Mouse (Mus musculus) cerebellum, adult 2 months (tissue): Measurements from ENCODE around the gene Rps8. TPM values are rescaled to one million over a fixed set of nuclear protein-coding genes. Genes with fewer than 3 reads are reported as not detected.

Experiments
- DNase-seq, 2 experiments: peaks; one replicate each; pipeline ENCODE4 v3.0.0; 2021
- H3K27ac ChIP-seq: fragments of 200-500 bp; 2 replicates; pipeline ENCODE4 v1.5.1; 2012; ENCODE audit warnings: low read length, control low read depth, inconsistent platforms; ENCODE audit not compliant: insufficient read depth
- H3K27me3 ChIP-seq: fragments of 200-500 bp; 2 replicates; pipeline ENCODE4 v1.6.1; 2012; ENCODE audit warnings: inconsistent platforms, mild to moderate bottlenecking, low read length, moderate library complexity; ENCODE audit not compliant: control insufficient read depth, insufficient read depth
- H3K4me1 ChIP-seq: fragments of 200-500 bp; 2 replicates; pipeline ENCODE4 v1.6.1; 2011; ENCODE audit warnings: low read length; ENCODE audit not compliant: control insufficient read depth, insufficient read depth
- H3K4me3 ChIP-seq: fragments of 200-500 bp; replicated peaks from 2 replicates; pipeline ENCODE3; 2011; ENCODE audit warnings: mild to moderate bottlenecking, low read depth, low read length, control low read depth; ENCODE audit not compliant: insufficient read depth
- CTCF ChIP-seq: fragments of 200-500 bp; IDR thresholded peaks from 2 replicates; pipeline ENCODE4 v1.5.1; 2011; ENCODE audit warnings: low read depth, mild to moderate bottlenecking, control low read depth, low read length, moderate library complexity, borderline replicate concordance; ENCODE audit not compliant: insufficient read depth
- POLR2A ChIP-seq: fragments of 200-500 bp; IDR thresholded peaks from 2 replicates; pipeline ENCODE4 v1.6.1; 2011; ENCODE audit warnings: low read length, control low read depth, borderline replicate concordance; ENCODE audit not compliant: insufficient read depth
- WGBS: fragments of 180-500 bp; shearing (Covaris S2); methylation state at CpG from one replicate; pipeline ENCODE4 v1.1.7; 2018; 5-methylcytosine and 5-hydroxymethylcytosine counted together
- polyA plus RNA-seq: library from polyadenylated mRNA; depleted of rRNA; stranded (reverse); fragments of >200 nt; gene quantifications from 2 replicates; pipeline ENCODE4 v1.2.3, GENCODE M21; 2012

Rps8 gene
- polyA plus RNA-seq, 1 experiment = 507 TPM

DNA sequence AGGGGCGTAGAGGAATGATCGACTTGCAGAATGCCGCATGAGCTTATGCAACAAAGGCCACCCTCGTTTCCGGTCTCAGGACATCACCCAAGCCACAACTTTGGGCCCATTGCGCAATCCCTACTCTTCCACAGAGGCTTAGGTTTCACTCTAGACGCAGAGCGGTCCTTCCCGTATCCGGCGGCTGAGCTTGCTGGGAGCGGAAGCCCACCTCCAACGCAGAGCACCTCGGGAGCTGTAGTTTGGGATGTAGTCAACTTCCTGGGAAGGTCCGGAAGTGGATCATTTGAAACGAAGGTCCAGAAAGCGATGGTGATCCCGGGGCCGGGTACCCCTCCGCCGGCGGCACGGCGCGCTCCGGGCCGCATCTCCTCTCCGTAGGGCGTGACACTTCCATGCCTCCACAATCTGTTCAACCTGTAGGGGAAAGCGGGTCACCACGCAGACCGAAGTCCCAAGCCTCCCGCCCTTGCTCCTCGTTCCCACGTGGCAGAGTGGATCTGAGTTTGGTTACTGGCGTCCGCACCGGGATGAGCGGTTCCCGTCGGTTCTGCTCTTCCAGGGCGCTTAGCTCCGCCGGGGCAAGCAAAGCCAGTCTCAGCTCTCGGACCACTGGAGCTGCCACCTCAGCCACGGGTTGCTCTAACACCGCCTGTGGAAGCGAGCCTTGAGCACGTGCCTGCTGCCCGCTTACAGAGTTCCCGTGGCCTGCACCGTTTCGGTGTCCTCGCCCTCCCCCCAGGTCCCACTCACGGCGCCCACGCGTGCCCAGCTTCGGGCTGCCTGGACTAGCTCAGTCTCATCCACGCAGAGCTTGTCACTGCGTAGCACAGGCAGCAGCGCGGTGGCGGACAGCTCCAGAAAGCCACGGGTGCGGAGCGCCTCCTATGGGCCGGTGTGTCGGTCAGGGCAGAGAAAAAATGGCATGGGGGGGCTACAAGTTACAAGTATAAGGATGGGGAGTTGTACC lies 35.3 kb downstream of the Rps8 start:
- Histone ChIP-seq H3K27me3 (no peaks in the 10 kb centered on the region), H3K4me1 (peaks cover 4% of the 10 kb centered on the region), H3K27ac (peak overlapping the region; percentile 73), H3K4me3 (peak overlapping the region; percentile 74)
- DNase-seq = peak; percentile 92 to 95
- TF ChIP-seq POLR2A = peak; percentile 96
- peak; percentile 67; the same call in 1 of the 2 replicates for TF ChIP-seq CTCF
- WGBS = under 1% methylated on average over 69 of the region's 69 CpGs

DNA sequence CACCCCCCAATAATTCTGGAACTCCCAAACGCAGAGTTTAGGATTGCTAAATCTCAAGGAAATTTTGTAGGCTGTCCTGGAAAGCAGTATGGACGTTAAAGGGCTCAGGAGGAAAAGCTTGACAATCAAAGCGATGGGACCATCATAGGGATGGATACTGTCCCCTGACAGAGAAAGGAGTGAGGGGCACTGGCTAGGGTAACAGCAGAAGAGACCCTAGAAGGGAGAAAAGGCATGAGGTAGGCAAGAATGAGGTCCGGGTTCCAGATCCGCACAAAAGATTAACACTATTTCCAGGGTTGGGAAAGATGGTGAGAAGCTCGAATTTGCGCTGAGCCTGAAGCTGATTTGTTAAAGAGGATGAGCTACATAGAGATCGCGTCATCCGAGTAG lies 36.0 kb downstream of the Rps8 start:
- DNase-seq = no peak
- Histone ChIP-seq H3K4me1 (no peaks in the 10 kb centered on the region; the same call in 1 of the 2 replicates), H3K4me3 (peak overlapping the region; percentile 74), H3K27ac (peak overlapping the region; percentile 73), H3K27me3 (no peaks in the 10 kb centered on the region)
- WGBS = 5% methylated on average over 10 of the region's 10 CpGs
- TF ChIP-seq POLR2A (no peak), CTCF (no peak)

DNA sequence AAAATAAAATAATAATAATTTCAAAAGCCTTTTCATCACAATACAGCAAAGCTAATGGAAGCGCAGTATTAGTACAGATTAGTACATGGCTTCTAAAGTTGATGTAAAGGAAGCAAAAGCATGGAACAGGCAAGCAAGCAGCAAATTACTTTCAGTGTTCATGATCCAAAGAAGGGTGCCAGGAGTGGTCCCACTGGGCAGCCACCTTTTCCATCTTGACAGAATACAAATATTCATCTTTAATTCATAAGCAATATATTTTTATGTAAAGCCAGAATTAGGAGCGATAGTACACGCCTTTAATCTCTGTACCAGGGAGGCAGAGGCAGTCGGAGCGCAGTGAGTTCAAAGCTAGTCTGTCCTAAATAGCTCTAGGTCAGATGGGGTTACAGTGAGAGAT lies 36.4 kb downstream of the Rps8 start:
- no peak for DNase-seq
- Histone ChIP-seq H3K27ac (peak overlapping the region; percentile 73), H3K4me1 (no peaks in the 10 kb centered on the region; the same call in 1 of the 2 replicates), H3K4me3 (peak overlapping the region; percentile 74), H3K27me3 (no peaks in the 10 kb centered on the region)
- 72% methylated on average over 5 of the region's 5 CpGs for WGBS
- no peak for TF ChIP-seq CTCF

DNA sequence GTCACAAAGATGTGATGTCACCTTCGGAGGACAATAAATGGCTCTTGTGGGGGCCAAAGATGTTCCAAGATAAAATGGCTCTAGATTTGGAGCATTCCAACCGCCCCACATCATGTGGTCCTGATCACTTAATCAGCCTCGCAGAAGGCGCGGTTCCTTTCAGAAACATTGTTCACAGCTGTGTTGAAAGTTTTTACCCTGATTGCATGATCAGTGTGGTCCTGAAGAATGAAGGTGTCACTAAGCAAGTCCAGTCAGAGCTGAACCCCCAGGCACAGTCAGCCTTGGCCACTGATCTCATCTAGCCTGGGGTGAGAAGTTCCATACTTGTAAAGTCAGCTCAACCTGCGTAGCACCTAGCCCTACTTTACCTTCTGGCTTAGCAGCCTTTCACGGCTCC lies 38.1 kb downstream of the Rps8 start:
- H3K4me1 ChIP-seq = no peaks in the 10 kb centered on the region; the same call in 1 of the 2 replicates
- no peaks in the 10 kb centered on the region for H3K27me3 ChIP-seq
- no peak for DNase-seq
- WGBS = 92% methylated on average over 7 of the region's 7 CpGs
- no peak overlapping the region for H3K27ac ChIP-seq
- TF ChIP-seq CTCF = no peak
- no peak for TF ChIP-seq POLR2A
- no peak overlapping the region for H3K4me3 ChIP-seq

DNA sequence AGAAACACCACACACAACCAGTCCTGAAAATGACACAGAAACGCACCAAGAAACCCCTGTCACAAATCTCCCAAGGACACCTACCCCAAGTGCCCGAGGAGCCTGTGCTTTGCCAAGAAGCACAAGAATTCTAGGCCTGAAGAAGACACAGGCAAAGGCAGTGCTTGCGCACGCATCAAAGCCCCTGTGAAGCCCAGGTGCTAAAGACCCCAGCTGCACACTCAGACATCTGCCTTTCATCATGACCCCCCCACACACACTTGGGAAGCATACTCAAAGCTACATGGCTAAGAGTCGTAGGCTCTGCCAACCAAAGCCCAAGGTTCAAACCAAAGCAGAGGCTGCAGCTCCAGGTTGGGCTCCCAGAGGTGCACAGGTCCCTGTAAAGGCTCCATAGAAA lies 40.5 kb downstream of the Rps8 start:
- no peaks in the 10 kb centered on the region for H3K27me3 ChIP-seq
- TF ChIP-seq CTCF (no peak), POLR2A (no peak)
- H3K4me1 ChIP-seq = no peaks in the 10 kb centered on the region; the same call in 1 of the 2 replicates
- H3K27ac ChIP-seq = no peak overlapping the region
- H3K4me3 ChIP-seq = no peak overlapping the region
- no peak for DNase-seq
- 69% methylated on average over 5 of the region's 5 CpGs for WGBS

DNA sequence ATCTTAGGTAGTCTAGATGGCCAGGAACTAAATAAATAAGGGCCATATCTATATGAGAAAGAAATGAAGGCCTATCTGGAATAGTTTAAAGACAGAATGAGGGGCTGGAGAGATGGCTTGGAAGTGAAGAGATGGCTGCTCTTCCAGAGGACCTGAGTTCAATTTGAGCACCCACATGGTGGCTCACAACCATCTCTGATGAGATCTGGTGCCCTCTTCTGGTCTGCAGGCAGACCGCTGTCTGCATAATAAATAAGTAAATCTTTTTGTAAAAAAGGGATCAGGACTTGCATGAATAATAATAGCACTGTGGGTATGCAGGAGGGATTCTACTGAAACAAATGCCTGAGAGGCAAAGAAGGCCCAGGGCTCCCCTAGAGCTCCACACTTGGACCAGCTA lies 42.8 kb downstream of the Rps8 start:
- TF ChIP-seq POLR2A (no peak), CTCF (no peak)
- WGBS = 89% methylated on average over 1 of the region's 1 CpGs
- DNase-seq = no peak
- H3K27me3 ChIP-seq = no peaks in the 10 kb centered on the region
- H3K27ac ChIP-seq = no peak overlapping the region
- no peaks in the 10 kb centered on the region for H3K4me1 ChIP-seq
- no peak overlapping the region for H3K4me3 ChIP-seq

DNA sequence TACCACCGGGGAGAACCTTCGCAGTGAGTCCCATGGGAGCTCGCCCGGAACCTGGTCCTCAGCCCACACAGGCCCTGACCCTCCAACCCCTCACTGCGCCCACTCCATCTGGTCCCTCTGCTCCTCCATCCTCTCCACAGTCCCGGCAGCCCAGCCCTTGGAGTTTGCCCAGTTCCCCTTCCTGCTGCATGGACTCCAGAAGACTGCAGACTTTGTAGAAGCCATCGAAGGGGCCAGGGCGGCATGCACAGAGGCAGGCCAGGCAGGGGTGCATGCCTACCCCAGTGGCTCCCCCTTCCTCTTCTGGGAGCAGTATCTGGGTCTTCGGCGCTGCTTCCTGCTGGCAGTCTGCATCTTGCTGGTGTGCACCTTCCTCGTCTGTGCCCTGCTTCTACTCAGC lies 45.1 kb downstream of the Rps8 start:
- Histone ChIP-seq H3K4me3 (no peak overlapping the region), H3K4me1 (no peaks in the 10 kb centered on the region), H3K27ac (no peak overlapping the region), H3K27me3 (no peaks in the 10 kb centered on the region)
- DNase-seq = no peak
- TF ChIP-seq CTCF = no peak
- no peak for TF ChIP-seq POLR2A
- 78% methylated on average over 11 of the region's 11 CpGs for WGBS

DNA sequence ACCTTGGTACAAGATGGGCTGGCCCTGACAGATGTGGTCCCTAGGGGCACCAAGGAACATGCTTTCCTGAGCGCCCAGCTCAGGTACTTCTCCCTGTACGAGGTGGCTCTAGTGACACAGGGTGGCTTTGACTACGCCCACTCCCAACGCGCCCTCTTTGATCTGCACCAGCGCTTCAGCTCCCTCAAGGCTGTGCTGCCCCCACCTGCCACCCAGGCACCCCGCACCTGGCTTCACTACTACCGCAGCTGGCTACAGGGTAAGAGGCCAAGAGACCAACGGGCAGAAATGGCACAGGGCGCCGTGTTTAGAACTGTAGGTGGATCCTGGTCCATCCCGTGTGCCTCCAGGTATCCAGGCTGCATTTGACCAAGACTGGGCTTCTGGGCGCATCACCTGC lies 45.8 kb downstream of the Rps8 start:
- 82% methylated on average over 13 of the region's 13 CpGs for WGBS
- Histone ChIP-seq H3K4me3 (no peak overlapping the region), H3K27ac (no peak overlapping the region), H3K27me3 (no peaks in the 10 kb centered on the region), H3K4me1 (no peaks in the 10 kb centered on the region)
- no peak for DNase-seq
- no peak for TF ChIP-seq CTCF
- TF ChIP-seq POLR2A = no peak
